Comparison of ENCODE assay signal across 28 mouse cellular contexts in genomic region chr10:120921501-120921900, GRCm38 (mm10). TPM values are rescaled to one million over a fixed set of nuclear protein-coding genes. Genes with fewer than 3 reads are reported as not detected.
DNase-seq lines count a peak whose midpoint lies in the region; ATAC-seq lines count a peak whose summit lies in the region.
"Had no signal": no experiment of that assay in that cellular context is flagged by ENCODE, and none has a peak within 500 bp of the region (broad histone marks: within the 10 kb centered on the region; RNA-seq: fewer than 3 reads in every experiment).

No protein-coding gene starts in this region.

- no peak overlapping the region for H3K4me2 ChIP-seq in kidney, embryonic 16.5 days (replicated peaks; ENCODE audit: low read depth, low read length)
- H3K4me2 ChIP-seq: embryonic facial prominence, embryonic 13.5 days; forebrain, embryonic 12.5 days; forebrain, embryonic 15.5 days; heart, embryonic 13.5 days; hindbrain, embryonic 13.5 days; intestine, embryonic 15.5 days had no signal

- H3K27me3 ChIP-seq in kidney, embryonic 16.5 days (ENCODE audit: insufficient read depth, low read length), result no peaks in the 10 kb centered on the region
- H3K27me3 ChIP-seq: embryonic facial prominence, embryonic 13.5 days; forebrain, embryonic 12.5 days; forebrain, embryonic 15.5 days; heart, embryonic 13.5 days; hindbrain, embryonic 13.5 days; intestine, embryonic 15.5 days had no signal

- 60% methylated on average over 2 of the region's 2 CpGs for WGBS in kidney, embryonic 16.5 days

- H3K27ac ChIP-seq in kidney, embryonic 16.5 days (ENCODE audit: low read length), result no peak overlapping the region
- H3K27ac ChIP-seq: embryonic facial prominence, embryonic 10.5 days; embryonic facial prominence, embryonic 13.5 days; forebrain, embryonic 12.5 days; forebrain, embryonic 15.5 days; heart, adult 2 months; heart, embryonic 10.5 days; heart, embryonic 13.5 days; hindbrain, embryonic 13.5 days; intestine, embryonic 15.5 days had no signal

- no peak for ATAC-seq in kidney, embryonic 16.5 days (ENCODE audit: low FRiP score, low TSS enrichment)
- ATAC-seq: CD4-positive, CD25-positive, alpha-beta regulatory T cell, adult 4 months; forebrain, embryonic 15.5 days; hindbrain, embryonic 16.5 days; intestine, embryonic 15.5 days had no signal

- intact Hi-C loops in left cerebral cortex, postnatal 10 days (cut with DNase I), result no loop called here

- H3K4me3 ChIP-seq in kidney, embryonic 16.5 days (ENCODE audit: low read length), result no peak overlapping the region
- H3K4me3 ChIP-seq: embryonic facial prominence, embryonic 10.5 days; embryonic facial prominence, embryonic 13.5 days; erythroblast, embryonic 14.5 days; forebrain, embryonic 12.5 days; forebrain, embryonic 15.5 days; heart, adult 2 months; heart, embryonic 10.5 days; heart, embryonic 13.5 days; hindbrain, embryonic 13.5 days; intestine, embryonic 15.5 days had no signal

- H3K36me3 ChIP-seq in kidney, embryonic 16.5 days (ENCODE audit: insufficient read depth, low read length), result peaks cover 18% of the 10 kb centered on the region

- no peak overlapping the region for H3K9ac ChIP-seq in kidney, embryonic 16.5 days (replicated peaks; ENCODE audit: low read length)
- H3K9ac ChIP-seq: embryonic facial prominence, embryonic 13.5 days; forebrain, embryonic 12.5 days; forebrain, embryonic 15.5 days; heart, embryonic 13.5 days; hindbrain, embryonic 13.5 days; intestine, embryonic 15.5 days had no signal

- H3K4me1 ChIP-seq in kidney, embryonic 16.5 days (ENCODE audit: insufficient read depth, low read length), result no peaks in the 10 kb centered on the region
- H3K4me1 ChIP-seq: embryonic facial prominence, embryonic 10.5 days; forebrain, embryonic 12.5 days; forebrain, embryonic 15.5 days; heart, embryonic 10.5 days; intestine, embryonic 15.5 days had no signal

- DNase-seq in adrenal gland, postnatal 14 days, result peak; percentile 23
- no peak for DNase-seq in adrenal gland, postnatal 4 days (ENCODE audit: low spot score in 2 of 2)
- DNase-seq in testis, postnatal 10 days (ENCODE audit: low spot score), result peak; percentile 30
- no peak for DNase-seq in testis, postnatal 14 days (ENCODE audit: low spot score)
- DNase-seq in NIH3T3 (ENCODE audit: low read depth), result peak; percentile 49
- no peak for DNase-seq in left cerebral cortex, postnatal 10 days (ENCODE audit: extremely low spot score in 1 of 2, low spot score in 2 of 2)
- DNase-seq: adrenal gland, postnatal 10 days; cerebellum, adult 11-12 months; cerebellum, adult 8-10 months; cerebellum, postnatal 10 days; cerebellum, postnatal 36 days; embryo, embryonic 11 days; gastrocnemius, postnatal 25 days; heart, adult 2 months; heart, postnatal 14 days; kidney, adult 11 months had no signal

- no peaks in the 10 kb centered on the region for H3K9me3 ChIP-seq in kidney, embryonic 16.5 days (ENCODE audit: low read length)
- H3K9me3 ChIP-seq: embryonic facial prominence, embryonic 10.5 days; embryonic facial prominence, embryonic 13.5 days; forebrain, embryonic 12.5 days; forebrain, embryonic 15.5 days; heart, embryonic 10.5 days; heart, embryonic 13.5 days; hindbrain, embryonic 13.5 days; intestine, embryonic 15.5 days had no signal

RNA-seq across cellular contexts. Expression of gene Msrb3, which starts 22.6 kb away (rescaled TPM):
- total RNA-seq in adrenal gland, postnatal 14 days (2021), result 37.0 and 40.0 TPM in 2 replicates
- total RNA-seq in adrenal gland, postnatal 4 days (2021), result 10 to 100 TPM; 50.9 to 55.5 TPM
- polyA plus RNA-seq in kidney, embryonic 16.5 days (2015; fragmentation: Nextera tagmentation; extraction: Ambion mirVana), result 8.7 and 11.6 TPM in 2 replicates
- total RNA-seq in left cerebral cortex, postnatal 10 days (2021), result 1 to 10 TPM; 4.2 to 4.3 TPM
- polyA plus RNA-seq: erythroblast, embryonic 14.5 days had no signal

RNA-seq across cellular contexts. Expression of gene Lemd3, which starts 57.6 kb away (rescaled TPM):
- 20.5 and 21.7 TPM in 2 replicates for total RNA-seq in adrenal gland, postnatal 14 days (2021)
- 10 to 100 TPM; 28.4 to 28.6 TPM for total RNA-seq in adrenal gland, postnatal 4 days (2021)
- 2.4 TPM in 2 replicates for polyA plus RNA-seq in kidney, embryonic 16.5 days (2015; fragmentation: Nextera tagmentation; extraction: Ambion mirVana)
- total RNA-seq in left cerebral cortex, postnatal 10 days (2021), result 10 to 100 TPM; 32.6 to 33.4 TPM

Comparison
In these comparisons a context has a peak if more than half of its experiments do, and no peak if none do; other contexts are left out.
1. DNase-seq: peak in adrenal gland, postnatal 14 days (single experiment), testis, postnatal 10 days (single experiment) and NIH3T3 (single experiment); none in adrenal gland, postnatal 4 days (0 of 2), testis, postnatal 14 days (single experiment) and left cerebral cortex, postnatal 10 days (0 of 2).